9 mouse cellular contexts compared by ENCODE assay signal in genomic region chr2:157069755-157070315, GRCm38 (mm10). TPM values are rescaled to one million over a fixed set of nuclear protein-coding genes. Genes with fewer than 3 reads are reported as not detected.
DNase-seq lines count a peak whose midpoint lies in the region; ATAC-seq and TF ChIP-seq lines count a peak whose summit lies in the region.
"Had no signal": no experiment of that assay in that cellular context is flagged by ENCODE, and none has a peak within 500 bp of the region (broad histone marks: within the 10 kb centered on the region; RNA-seq: fewer than 3 reads in every experiment).

No protein-coding gene starts in this region.

- no peak overlapping the region for H3K9ac ChIP-seq in embryonic facial prominence, embryonic 15.5 days
- H3K9ac ChIP-seq in hindbrain, postnatal 0 days (replicated peaks; ENCODE audit: low read length): no peak overlapping the region
- peak overlapping the region; percentile 35; the same call in 1 of the 2 replicates for H3K9ac ChIP-seq in neural tube, embryonic 13.5 days

- 40% methylated on average over 3 of the region's 3 CpGs for WGBS in embryonic facial prominence, embryonic 15.5 days
- WGBS in hindbrain, postnatal 0 days: 24% methylated on average over 3 of the region's 3 CpGs
- WGBS in neural tube, embryonic 13.5 days: 43% methylated on average over 3 of the region's 3 CpGs

- TF ChIP-seq CTCF in left cerebral cortex, adult 2 months (IDR thresholded peaks at IDR 0.05): no peak
- no peak for TF ChIP-seq CTCF in hindbrain, postnatal 0 days (IDR thresholded peaks at IDR 0.05; ENCODE audit: low read depth)

- no peak for ATAC-seq in embryonic facial prominence, embryonic 15.5 days (ENCODE audit: insufficient number of reproducible peaks, low FRiP score, low TSS enrichment, low read depth)
- no peak; the same call in 1 of the 2 replicates for ATAC-seq in hindbrain, postnatal 0 days
- ATAC-seq in neural tube, embryonic 13.5 days (ENCODE audit: low read depth): no peak

- no peak overlapping the region for H3K4me2 ChIP-seq in embryonic facial prominence, embryonic 15.5 days (replicated peaks)
- peak overlapping the region; percentile 17; the same call in 1 of the 2 replicates for H3K4me2 ChIP-seq in hindbrain, postnatal 0 days (ENCODE audit: low read depth, low read length)
- peak overlapping the region; percentile 8; the same call in 1 of the 2 replicates for H3K4me2 ChIP-seq in neural tube, embryonic 13.5 days

- no peaks in the 10 kb centered on the region for H3K36me3 ChIP-seq in embryonic facial prominence, embryonic 15.5 days
- no peaks in the 10 kb centered on the region for H3K36me3 ChIP-seq in hindbrain, postnatal 0 days (ENCODE audit: insufficient read depth, low read length)
- peaks cover 13% of the 10 kb centered on the region; the same call in 1 of the 2 replicates for H3K36me3 ChIP-seq in neural tube, embryonic 13.5 days

- intact Hi-C loops in left cerebral cortex, adult 2 months (cut with DNase I): no loop called here
- intact Hi-C loops in left cerebral cortex, postnatal 25 days (cut with DNase I): no loop called here

- peaks cover 89% of the 10 kb centered on the region for H3K4me1 ChIP-seq in embryonic facial prominence, embryonic 15.5 days
- peaks cover 72% of the 10 kb centered on the region for H3K4me1 ChIP-seq in hindbrain, postnatal 0 days (ENCODE audit: insufficient read depth, low read length)
- H3K4me1 ChIP-seq in neural tube, embryonic 13.5 days (replicated peaks): peaks cover 97% of the 10 kb centered on the region

- no peaks in the 10 kb centered on the region for H3K27me3 ChIP-seq in embryonic facial prominence, embryonic 15.5 days
- H3K27me3 ChIP-seq in hindbrain, postnatal 0 days (ENCODE audit: insufficient read depth, low read length): no peaks in the 10 kb centered on the region
- H3K27me3 ChIP-seq in neural tube, embryonic 13.5 days: no peaks in the 10 kb centered on the region

- no peak for DNase-seq in left cerebral cortex, adult 2 months (ENCODE audit: extremely low spot score in 1 of 2, low spot score in 2 of 2)
- DNase-seq in left cerebral cortex, postnatal 25 days (ENCODE audit: low spot score in 2 of 2): no peak
- no peak for DNase-seq in hindbrain, postnatal 0 days (ENCODE audit: low spot score)
- DNase-seq in right cerebral cortex, postnatal 36 days (ENCODE audit: low spot score in 2 of 2): no peak
- DNase-seq in right cerebral cortex, postnatal 4 days: no peak
- DNase-seq in right cerebral cortex, postnatal 14 days: no peak

- H3K4me3 ChIP-seq in left cerebral cortex, adult 2 months: no peak overlapping the region
- no peak overlapping the region for H3K4me3 ChIP-seq in embryonic facial prominence, embryonic 15.5 days (replicated peaks)
- H3K4me3 ChIP-seq in hindbrain, postnatal 0 days (ENCODE audit: low read length): no peak overlapping the region
- no peak overlapping the region for H3K4me3 ChIP-seq in neural tube, embryonic 13.5 days

- peak overlapping the region; percentile 38 for H3K27ac ChIP-seq in left cerebral cortex, adult 2 months
- H3K27ac ChIP-seq in embryonic facial prominence, embryonic 15.5 days (replicated peaks): peak overlapping the region; percentile 73
- peak overlapping the region; percentile 85 for H3K27ac ChIP-seq in hindbrain, postnatal 0 days
- H3K27ac ChIP-seq in neural tube, embryonic 13.5 days (replicated peaks): peak overlapping the region; percentile 83

- no peaks in the 10 kb centered on the region for H3K9me3 ChIP-seq in embryonic facial prominence, embryonic 15.5 days (replicated peaks)
- no peaks in the 10 kb centered on the region for H3K9me3 ChIP-seq in hindbrain, postnatal 0 days (ENCODE audit: low read length)
- H3K9me3 ChIP-seq in neural tube, embryonic 13.5 days: no peaks in the 10 kb centered on the region

RNA-seq across cellular contexts. Expression of gene Soga1, which starts 9.2 kb away (rescaled TPM):
- total RNA-seq in left cerebral cortex, adult 2 months (2021): 10 to 100 TPM; 20.2 to 25.1 TPM
- 10 to 100 TPM; 19.8 to 24.6 TPM for total RNA-seq in left cerebral cortex, postnatal 25 days (2021)
- 3.5 and 4.4 TPM in 2 replicates for polyA plus RNA-seq in embryonic facial prominence, embryonic 15.5 days (2015; fragmentation: Nextera tagmentation; extraction: Ambion mirVana)
- 120 and 151 TPM in 2 replicates for total RNA-seq in hindbrain, postnatal 0 days (2014; rRNA removed)
- polyA plus RNA-seq in hindbrain, postnatal 0 days (2015; fragmentation: Nextera tagmentation; extraction: Ambion mirVana): 3.5 and 3.6 TPM in 2 replicates
- polyA plus RNA-seq in neural tube, embryonic 13.5 days (2015; fragmentation: Nextera tagmentation; extraction: Ambion mirVana): 4.5 and 5.9 TPM in 2 replicates

RNA-seq across cellular contexts. Expression of gene Tldc2, which starts 17.0 kb away (rescaled TPM):
- not detected for total RNA-seq in left cerebral cortex, adult 2 months (2021)
- total RNA-seq in left cerebral cortex, postnatal 25 days (2021): not detected
- not detected in 2 replicates for polyA plus RNA-seq in embryonic facial prominence, embryonic 15.5 days (2015; fragmentation: Nextera tagmentation; extraction: Ambion mirVana)
- total RNA-seq in hindbrain, postnatal 0 days (2014; rRNA removed): not detected in 2 replicates
- polyA plus RNA-seq in hindbrain, postnatal 0 days (2015; fragmentation: Nextera tagmentation; extraction: Ambion mirVana): 0.43 TPM in 1 of 2 replicates, not detected in the other
- polyA plus RNA-seq in neural tube, embryonic 13.5 days (2015; fragmentation: Nextera tagmentation; extraction: Ambion mirVana): not detected in 2 replicates
- polyA plus RNA-seq: spleen, adult 2 months had no signal
